Mouse (Mus musculus) heart, embryonic 11.5 days (tissue): Measurements from ENCODE around the gene Amot. TPM values are rescaled to one million over a fixed set of nuclear protein-coding genes. Genes with fewer than 3 reads are reported as not detected.

ENCODE experiments used
- ATAC-seq: fragments of 200-750 bp; cut with Nextera tagmentation; replicated peaks from 2 replicates; pipeline ENCODE4 v1.8.0; 2017; ENCODE audit warnings: moderate library complexity; ENCODE audit not compliant: insufficient number of reproducible peaks, low FRiP score, low TSS enrichment
- H3K27ac ChIP-seq: fragments of 300-500 bp; sonication (generic); 2 replicates; pipeline ENCODE4 v1.5.1; 2014; ENCODE audit warnings: mild to moderate bottlenecking, low read depth, low read length
- H3K27me3 ChIP-seq: fragments of 300-500 bp; sonication (generic); 2 replicates; pipeline ENCODE4 v1.6.1; 2014; ENCODE audit warnings: mild to moderate bottlenecking, low read length, mixed read lengths; ENCODE audit not compliant: control insufficient read depth, insufficient read depth
- H3K36me3 ChIP-seq: fragments of 300-500 bp; sonication (generic); 2 replicates; pipeline ENCODE4 v1.6.1; 2014; ENCODE audit warnings: mild to moderate bottlenecking, low read length, moderate library complexity, mixed read lengths; ENCODE audit not compliant: control insufficient read depth, insufficient read depth
- H3K4me1 ChIP-seq: fragments of 300-500 bp; sonication (generic); 2 replicates; pipeline ENCODE4 v1.6.1; 2014; ENCODE audit warnings: low read length; ENCODE audit not compliant: control insufficient read depth, insufficient read depth
- H3K4me2 ChIP-seq: fragments of 300-500 bp; sonication (generic); 2 replicates; pipeline ENCODE4 v1.6.1; 2014; ENCODE audit warnings: mild to moderate bottlenecking, moderate library complexity
- H3K4me3 ChIP-seq: fragments of 300-500 bp; sonication (generic); 2 replicates; pipeline ENCODE4 v1.5.1; 2014; ENCODE audit warnings: low read depth, low read length
- H3K9ac ChIP-seq: fragments of 300-500 bp; sonication (generic); 2 replicates; pipeline ENCODE4 v1.6.1; 2014; ENCODE audit warnings: mild to moderate bottlenecking, low read depth, low read length, moderate library complexity
- H3K9me3 ChIP-seq: fragments of 300-500 bp; sonication (generic); replicated peaks from 2 replicates; pipeline ENCODE4 v1.6.1; 2016; ENCODE audit warnings: low read length; ENCODE audit not compliant: control insufficient read depth
- WGBS: fragments of 180-500 bp; shearing (Covaris S2); extraction: QIAGEN DNeasy Blood & Tissue Kit; methylation state at CpG from one replicate; pipeline ENCODE4 v1.1.7; 2014; ENCODE audit not compliant: insufficient replicate concordance; 5-methylcytosine and 5-hydroxymethylcytosine counted together
- polyA plus RNA-seq: library from polyadenylated mRNA; unstranded; fragments of >200 nt; fragmentation: Nextera tagmentation; extraction: Ambion mirVana; gene quantifications from 2 replicates; pipeline ENCODE4 v1.2.1, GENCODE M21; 2014

Gene Amot
- polyA plus RNA-seq, 1 experiment from 2014 or later, result 14.3 TPM

GRCm38 (mm10) chrX:145489950-145490349, 15.0 kb downstream of the Amot start:
- Histone ChIP-seq H3K9me3 (no peaks in the 10 kb centered on the region), H3K4me3 (no peak overlapping the region), H3K4me1 (no peaks in the 10 kb centered on the region), H3K9ac (no peak overlapping the region), H3K27me3 (no peaks in the 10 kb centered on the region), H3K36me3 (no peaks in the 10 kb centered on the region), H3K27ac (no peak overlapping the region), H3K4me2 (no peak overlapping the region)
- 74% methylated on average over 5 of the region's 5 CpGs for WGBS
- peak; percentile 68; the same call in 1 of the 2 replicates for ATAC-seq

GRCm38 (mm10) chrX:145485495-145485894, 19.5 kb downstream of the Amot start:
- Histone ChIP-seq H3K9me3 (no peaks in the 10 kb centered on the region), H3K4me2 (no peak overlapping the region; the same call in 1 of the 2 replicates), H3K36me3 (no peaks in the 10 kb centered on the region), H3K27me3 (no peaks in the 10 kb centered on the region), H3K4me1 (0 out of 2 replicates have a peak, but pooled peaks cover 4% of the 10 kb centered on the region), H3K9ac (no peak overlapping the region), H3K27ac (no peak overlapping the region), H3K4me3 (no peak overlapping the region)
- 56% methylated on average over 4 of the region's 4 CpGs for WGBS
- no peak for ATAC-seq

- no peak for ATAC-seq
These were observed 21.4 kb downstream of the Amot start for GRCm38 (mm10) chrX:145483486-145484055.

GRCm38 (mm10) chrX:145482383-145482782, 22.6 kb downstream of the Amot start:
- H3K27ac ChIP-seq, result no peak overlapping the region
- no peak overlapping the region for H3K4me3 ChIP-seq
- H3K9ac ChIP-seq, result no peak overlapping the region
- no peaks in the 10 kb centered on the region for H3K27me3 ChIP-seq
- H3K9me3 ChIP-seq, result no peaks in the 10 kb centered on the region
- ATAC-seq, result peak; percentile 80
- H3K36me3 ChIP-seq, result no peaks in the 10 kb centered on the region
- H3K4me1 ChIP-seq, result 0 out of 2 replicates have a peak, but pooled peaks cover 4% of the 10 kb centered on the region
- no peak overlapping the region for H3K4me2 ChIP-seq
- 33% methylated on average over 5 of the region's 5 CpGs for WGBS

More at GRCm38 (mm10) chrX:145483486-145484055, 21.4 kb downstream of the Amot start:
- Histone ChIP-seq H3K4me3 (no peak overlapping the region), H3K4me1 (0 out of 2 replicates have a peak, but pooled peaks cover 4% of the 10 kb centered on the region), H3K27me3 (no peaks in the 10 kb centered on the region), H3K4me2 (no peak overlapping the region), H3K9ac (no peak overlapping the region), H3K27ac (no peak overlapping the region), H3K36me3 (no peaks in the 10 kb centered on the region), H3K9me3 (no peaks in the 10 kb centered on the region)
- WGBS, result 85% methylated on average over 7 of the region's 7 CpGs

- ATAC-seq, result peak; percentile 83; the same call in 1 of the 2 replicates
- 62% methylated on average over 10 of the region's 10 CpGs for WGBS
These were observed 25.0 kb downstream of the Amot start for GRCm38 (mm10) chrX:145479942-145480341.

GRCm38 (mm10) chrX:145477725-145478194, 27.2 kb downstream of the Amot start:
- H3K9me3 ChIP-seq, result no peaks in the 10 kb centered on the region
- ATAC-seq, result no peak
- no peaks in the 10 kb centered on the region for H3K36me3 ChIP-seq
- 52% methylated on average over 3 of the region's 3 CpGs for WGBS
- no peaks in the 10 kb centered on the region for H3K27me3 ChIP-seq
- 0 out of 2 replicates have a peak, but pooled peaks cover 4% of the 10 kb centered on the region for H3K4me1 ChIP-seq
- H3K9ac ChIP-seq, result no peak overlapping the region
- no peak overlapping the region for H3K27ac ChIP-seq
- H3K4me2 ChIP-seq, result no peak overlapping the region
- no peak overlapping the region for H3K4me3 ChIP-seq

More at GRCm38 (mm10) chrX:145479942-145480341, 25.0 kb downstream of the Amot start:
- H3K36me3 ChIP-seq, result no peaks in the 10 kb centered on the region
- H3K4me1 ChIP-seq, result 0 out of 2 replicates have a peak, but pooled peaks cover 4% of the 10 kb centered on the region
- no peaks in the 10 kb centered on the region for H3K9me3 ChIP-seq
- H3K27ac ChIP-seq, result no peak overlapping the region
- no peaks in the 10 kb centered on the region for H3K27me3 ChIP-seq
- no peak overlapping the region for H3K4me2 ChIP-seq
- no peak overlapping the region for H3K9ac ChIP-seq
- no peak overlapping the region for H3K4me3 ChIP-seq

- no peak for ATAC-seq
- no peaks in the 10 kb centered on the region for H3K4me1 ChIP-seq
These were observed 27.8 kb downstream of the Amot start for GRCm38 (mm10) chrX:145477003-145477724.

GRCm38 (mm10) chrX:145468264-145468663, 36.7 kb downstream of the Amot start:
- no peak for ATAC-seq
- Histone ChIP-seq H3K4me3 (no peak overlapping the region), H3K9me3 (no peaks in the 10 kb centered on the region), H3K36me3 (no peaks in the 10 kb centered on the region), H3K4me1 (no peaks in the 10 kb centered on the region), H3K27ac (no peak overlapping the region), H3K9ac (no peak overlapping the region), H3K4me2 (no peak overlapping the region), H3K27me3 (no peaks in the 10 kb centered on the region)
- WGBS, result 83% methylated on average over 6 of the region's 6 CpGs

More at GRCm38 (mm10) chrX:145477003-145477724, 27.8 kb downstream of the Amot start:
- H3K4me3 ChIP-seq, result no peak overlapping the region
- H3K9me3 ChIP-seq, result no peaks in the 10 kb centered on the region
- no peaks in the 10 kb centered on the region for H3K27me3 ChIP-seq
- no peak overlapping the region for H3K4me2 ChIP-seq
- no peak overlapping the region for H3K9ac ChIP-seq
- WGBS, result 73% methylated on average over 5 of the region's 5 CpGs
- no peak overlapping the region for H3K27ac ChIP-seq
- no peaks in the 10 kb centered on the region for H3K36me3 ChIP-seq
